Mouse (Mus musculus): Measurements from ENCODE around the gene Fam149a.
"Not testable (repeated sequence)": the region's sequence is repeated elsewhere in the genome, so short reads cannot be mapped to it uniquely, and the experiment has no call there.

The Fam149a gene

DNA sequence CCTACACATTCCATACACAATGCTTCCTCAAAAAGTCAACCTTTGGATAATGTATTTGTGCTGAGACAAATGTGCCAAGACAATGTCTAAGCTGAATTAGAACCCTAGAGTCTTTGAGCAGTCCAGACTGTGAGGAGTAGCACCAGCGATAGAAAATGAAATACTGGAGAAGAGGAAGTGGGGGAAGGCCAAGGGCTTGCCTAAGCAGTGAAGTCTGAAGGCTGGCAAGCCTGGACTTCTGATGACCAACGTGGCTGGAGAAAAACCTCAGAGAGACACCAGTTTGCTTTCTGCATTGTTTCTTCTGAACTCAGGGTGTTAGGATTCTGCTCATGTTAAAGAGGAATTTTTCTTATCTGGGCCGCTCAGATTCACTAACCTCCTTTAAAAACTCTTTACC is 51.2 kb downstream of the Fam149a start:
- DNase-seq = no peak

- DNase-seq = no peak
Measured at GRCm38 (mm10) chr8:45329206-45329980, 52.7 kb downstream of the Fam149a start.

DNA sequence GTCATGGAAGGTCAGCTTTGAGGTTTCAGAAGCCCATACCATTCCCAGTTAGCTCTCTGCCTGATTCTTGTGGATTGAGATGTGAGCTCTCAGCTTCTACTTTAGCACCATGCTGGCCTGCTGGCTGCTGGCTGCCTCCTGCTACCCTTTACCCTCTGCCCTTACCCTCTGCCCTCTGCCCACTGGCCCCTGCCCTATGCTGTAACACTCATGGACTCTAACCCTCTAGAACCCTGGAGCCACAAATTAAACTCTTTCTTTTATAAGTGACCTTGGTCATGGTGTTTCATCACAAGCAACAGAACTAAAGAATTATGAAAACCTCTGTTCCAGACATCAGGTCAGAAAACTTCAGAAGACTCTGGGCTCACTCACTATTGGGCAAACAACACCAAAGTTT is 55.0 kb downstream of the Fam149a start:
- not testable (repeated sequence) for DNase-seq

- DNase-seq = no peak
Measured at GRCm38 (mm10) chr8:45324151-45324550, 57.9 kb downstream of the Fam149a start.

- DNase-seq = no peak
Measured at GRCm38 (mm10) chr8:45321365-45321764, 60.7 kb downstream of the Fam149a start.

- no peak for DNase-seq
Measured at GRCm38 (mm10) chr8:45320930-45321329, 61.2 kb downstream of the Fam149a start.

- DNase-seq = no peak
Measured at GRCm38 (mm10) chr8:45310967-45311366, 71.1 kb downstream of the Fam149a start.

- no peak for DNase-seq
Measured at GRCm38 (mm10) chr8:45308366-45308765, 73.7 kb downstream of the Fam149a start, which contains the start of gene Gm45753. Gm45753 (minus strand) TSS chr8:45308466.

DNA sequence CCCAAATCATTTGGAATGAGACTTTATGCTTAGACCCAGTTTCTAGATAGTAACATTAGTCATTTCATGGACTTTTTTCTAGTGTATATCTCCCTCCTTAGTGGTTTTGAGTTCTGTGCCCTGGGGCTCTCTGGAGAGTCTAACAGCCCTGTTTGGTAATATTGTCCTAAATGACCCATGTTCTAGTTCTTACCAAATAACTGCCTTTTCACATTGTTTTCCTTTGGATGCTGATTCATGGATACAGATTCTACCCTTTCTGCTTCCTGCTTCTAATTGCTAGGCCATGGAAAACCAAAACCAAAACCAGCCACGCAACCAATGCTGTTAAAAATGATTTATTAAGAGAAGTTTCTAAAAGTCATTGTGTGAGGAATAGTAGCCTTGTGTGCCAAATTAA is 76.6 kb downstream of the Fam149a start:
- no peak for DNase-seq

DNA sequence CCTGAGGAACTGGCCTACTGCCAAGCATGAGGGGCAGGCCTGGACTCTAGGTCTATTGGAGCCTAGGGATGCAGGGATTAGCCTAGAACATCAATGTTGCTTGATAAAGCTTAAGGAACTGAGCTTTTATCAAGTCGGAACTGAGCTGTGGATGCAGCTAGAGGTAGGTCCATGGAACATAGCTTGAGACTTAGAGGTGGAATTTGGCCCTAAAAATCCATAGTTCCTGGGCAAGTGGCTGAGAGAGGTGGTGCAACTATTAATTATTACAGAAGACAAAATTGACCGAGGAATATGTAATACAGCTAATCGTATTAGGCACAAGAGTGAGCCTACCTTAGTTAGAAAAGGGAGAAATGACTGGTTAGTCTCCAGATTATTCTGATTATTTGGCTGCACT is 77.7 kb downstream of the Fam149a start:
- peak in 1 of 2 experiments; percentile 16 for DNase-seq

DNA sequence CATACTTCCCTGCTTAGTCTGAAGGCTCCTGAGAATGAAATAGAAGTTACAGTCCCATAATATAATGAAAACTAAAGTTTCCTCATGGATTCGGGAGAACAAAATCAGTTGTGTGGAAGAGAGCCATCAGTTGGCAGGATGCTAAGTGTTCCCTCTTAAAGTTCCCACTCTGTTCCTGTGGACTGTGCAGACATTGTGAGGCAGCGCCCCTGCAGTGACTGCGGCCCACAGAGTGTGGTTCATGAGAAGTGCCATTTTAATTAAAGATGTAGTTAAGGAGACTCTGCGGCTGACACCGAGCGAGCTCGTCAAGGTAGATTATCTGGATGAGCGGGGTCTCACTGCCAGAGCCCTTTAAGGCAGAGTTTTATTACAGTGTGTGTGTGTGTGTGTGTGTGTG is 79.7 kb downstream of the Fam149a start:
- peak; percentile 5 to 16 for DNase-seq

- DNase-seq = no peak
Measured at GRCm38 (mm10) chr8:45295276-45295675, 86.8 kb downstream of the Fam149a start.

- no peak for DNase-seq
Measured at GRCm38 (mm10) chr8:45294687-45295086, 87.4 kb downstream of the Fam149a start, which contains the start of gene Klkb1. Klkb1 (minus strand) TSS chr8:45294859.

- DNase-seq = peak; percentile 85 to 91
Measured at GRCm38 (mm10) chr8:45291790-45292189, 90.3 kb downstream of the Fam149a start.
